Mouse (Mus musculus) midbrain, embryonic 11.5 days (tissue): ENCODE measurements at regions not wholly inside any gene's neighbourhood (a gene's known extent, or its start where the extent isn't known, plus 50 kb on each side); places are given as distances from the start of the nearest gene placed in this dataset.

Source experiments
- ATAC-seq: fragments of 200-750 bp; cut with Nextera tagmentation; 2 replicates; pipeline ENCODE4 v1.8.0; 2017; ENCODE audit warnings: moderate TSS enrichment, moderate library complexity; ENCODE audit not compliant: low FRiP score
- DNase-seq: peaks from one replicate; pipeline ENCODE4 v3.0.0; 2015; ENCODE audit warnings: low spot score; ENCODE audit errors: missing footprints
- H3K27ac ChIP-seq: fragments of 300-500 bp; sonication (generic); 2 replicates; pipeline ENCODE4 v1.5.1; 2014; ENCODE audit warnings: low read depth, low read length
- H3K27me3 ChIP-seq: fragments of 300-500 bp; sonication (generic); 2 replicates; pipeline ENCODE4 v1.6.1; 2014; ENCODE audit warnings: mild to moderate bottlenecking, low read length, moderate library complexity, mixed read lengths; ENCODE audit not compliant: control insufficient read depth, insufficient read depth
- H3K36me3 ChIP-seq: fragments of 300-500 bp; sonication (generic); 2 replicates; pipeline ENCODE4 v1.6.1; 2014; ENCODE audit warnings: mild to moderate bottlenecking, low read length, moderate library complexity, mixed read lengths; ENCODE audit not compliant: control insufficient read depth, insufficient read depth
- H3K4me1 ChIP-seq: fragments of 300-500 bp; sonication (generic); 2 replicates; pipeline ENCODE4 v1.6.1; 2014; ENCODE audit warnings: low read length; ENCODE audit not compliant: control insufficient read depth, insufficient read depth
- H3K4me2 ChIP-seq: fragments of 300-500 bp; sonication (generic); 2 replicates; pipeline ENCODE4 v1.6.1; 2014; ENCODE audit warnings: mild to moderate bottlenecking, moderate library complexity
- H3K4me3 ChIP-seq: fragments of 300-500 bp; sonication (generic); 2 replicates; pipeline ENCODE4 v1.5.1; 2014; ENCODE audit warnings: low read depth, low read length
- H3K9ac ChIP-seq: fragments of 300-500 bp; sonication (generic); 2 replicates; pipeline ENCODE4 v1.6.1; 2014; ENCODE audit warnings: low read length
- H3K9me3 ChIP-seq: fragments of 300-500 bp; sonication (generic); 2 replicates; pipeline ENCODE4 v1.6.1; 2016; ENCODE audit warnings: low read length; ENCODE audit not compliant: control insufficient read depth
- WGBS: fragments of 180-500 bp; shearing (Covaris S2); extraction: QIAGEN DNeasy Blood & Tissue Kit; methylation state at CpG from one replicate; pipeline ENCODE4 v1.1.7; 2014; 5-methylcytosine and 5-hydroxymethylcytosine counted together

DNA sequence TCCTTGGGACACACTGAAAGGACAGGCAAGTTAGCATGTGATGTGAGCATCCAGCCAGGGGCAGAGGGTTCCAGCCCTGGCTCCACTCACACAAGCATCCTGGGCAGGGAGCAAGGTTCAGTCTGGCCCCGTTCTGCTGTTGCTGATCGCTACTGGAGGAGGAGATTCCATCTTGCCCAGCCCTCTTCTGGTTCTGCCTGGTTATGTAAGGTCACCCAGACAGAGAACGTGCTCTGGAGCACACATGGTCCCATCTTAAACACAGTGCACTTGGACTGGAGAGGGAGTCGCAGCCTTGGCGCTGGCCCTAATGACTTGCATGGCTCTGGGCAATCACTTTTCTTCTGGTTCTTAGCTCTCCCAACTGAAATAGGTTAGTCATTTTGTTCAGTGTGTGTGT is 96.2 kb upstream of the Tnp1 start:
- no peak overlapping the region for H3K9ac ChIP-seq
- no peak overlapping the region for H3K27ac ChIP-seq
- H3K4me3 ChIP-seq = no peak overlapping the region
- WGBS = over 99% methylated on average over 5 of the region's 5 CpGs
- H3K4me2 ChIP-seq = no peak overlapping the region
- DNase-seq = peak; percentile 71
- H3K4me1 ChIP-seq = no peaks in the 10 kb centered on the region
- H3K9me3 ChIP-seq = no peaks in the 10 kb centered on the region
- no peak for ATAC-seq
- H3K27me3 ChIP-seq = no peaks in the 10 kb centered on the region
- H3K36me3 ChIP-seq = no peaks in the 10 kb centered on the region

DNA sequence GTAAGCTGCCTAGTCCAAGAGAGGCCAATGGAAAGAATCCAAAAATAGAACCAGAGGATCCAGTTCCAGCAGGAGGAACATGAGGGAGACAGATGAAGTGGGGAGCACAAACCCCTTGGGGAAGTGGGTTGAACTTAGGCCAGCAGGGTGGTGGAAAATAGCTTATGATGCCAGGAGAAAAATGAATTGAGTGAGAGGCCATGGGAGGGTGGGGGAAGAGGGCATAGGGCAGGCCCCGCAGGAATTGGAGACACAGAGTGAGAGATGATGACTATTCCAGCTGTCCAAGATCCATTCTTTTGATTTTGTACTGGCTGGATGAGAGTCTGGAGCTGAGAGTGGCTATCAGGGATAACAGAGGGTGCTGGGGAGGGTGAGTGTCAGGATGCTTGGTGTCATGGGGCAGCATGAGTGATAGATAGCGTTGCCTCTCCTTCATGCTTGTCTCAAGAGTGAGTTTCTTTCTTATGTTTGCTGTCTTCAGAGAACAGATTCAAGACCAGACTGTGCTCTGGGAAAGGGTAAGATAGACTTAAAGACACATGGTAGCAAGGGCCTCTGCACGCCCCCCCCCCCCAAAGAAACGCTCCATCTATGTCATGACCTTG is 90.3 kb upstream of the Tnp1 start:
- no peak overlapping the region for H3K27ac ChIP-seq
- no peak overlapping the region for H3K9ac ChIP-seq
- no peaks in the 10 kb centered on the region for H3K4me1 ChIP-seq
- DNase-seq (peak; percentile 57), ATAC-seq (no peak)
- no peaks in the 10 kb centered on the region for H3K27me3 ChIP-seq
- no peak overlapping the region for H3K4me3 ChIP-seq
- H3K9me3 ChIP-seq = no peaks in the 10 kb centered on the region
- H3K4me2 ChIP-seq = no peak overlapping the region
- 92% methylated on average over 4 of the region's 4 CpGs for WGBS
- H3K36me3 ChIP-seq = no peaks in the 10 kb centered on the region

DNA sequence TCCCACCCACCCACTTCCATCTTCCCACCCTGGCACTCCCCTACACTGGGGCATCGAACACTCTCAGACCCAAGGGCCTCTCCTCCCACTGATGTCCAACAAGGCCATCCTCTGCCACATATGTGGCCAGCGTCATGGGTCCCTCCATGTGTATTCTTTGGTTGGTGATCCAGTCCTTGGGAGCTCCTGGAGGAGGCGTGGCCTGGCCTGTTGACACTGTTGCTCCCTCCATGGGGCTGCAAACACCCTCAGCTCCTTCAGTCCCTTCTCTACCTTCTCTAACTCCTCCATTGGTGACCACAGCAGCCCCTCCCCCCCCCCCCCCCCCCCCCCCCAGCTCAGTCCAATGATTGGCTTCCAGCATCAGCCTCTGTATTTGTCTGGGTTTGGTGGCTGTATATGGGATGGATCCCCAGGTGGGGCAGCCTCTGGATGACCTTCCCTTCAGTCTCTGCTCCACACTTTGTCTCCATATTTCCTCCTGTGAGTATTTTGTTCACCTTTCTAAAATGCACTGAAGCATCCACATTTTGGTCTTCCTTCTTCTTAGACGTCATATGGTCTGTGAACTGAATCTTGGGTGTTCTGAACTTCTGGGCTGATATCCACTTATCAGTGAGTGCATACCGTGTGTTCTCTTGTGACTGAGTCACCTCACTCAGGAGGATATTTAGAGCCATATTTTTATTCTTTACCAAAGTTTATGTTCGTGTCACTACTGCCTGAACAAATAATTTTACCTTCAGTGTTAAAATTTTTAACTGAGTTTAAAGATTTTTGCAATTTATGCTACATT is 82.1 kb upstream of the Tnp1 start:
- H3K9ac ChIP-seq = no peak overlapping the region
- no peaks in the 10 kb centered on the region for H3K36me3 ChIP-seq
- H3K4me2 ChIP-seq = no peak overlapping the region
- whole genome bisulfite sequencing = 85% methylated on average over 6 of the region's 6 CpGs
- H3K4me1 ChIP-seq = no peaks in the 10 kb centered on the region
- H3K4me3 ChIP-seq = no peak overlapping the region
- no peak overlapping the region for H3K27ac ChIP-seq
- H3K27me3 ChIP-seq = no peaks in the 10 kb centered on the region
- ATAC-seq (no peak), DNase-seq (no peak)
- peaks cover 4% of the 10 kb centered on the region; the same call in 1 of the 2 replicates for H3K9me3 ChIP-seq

DNA sequence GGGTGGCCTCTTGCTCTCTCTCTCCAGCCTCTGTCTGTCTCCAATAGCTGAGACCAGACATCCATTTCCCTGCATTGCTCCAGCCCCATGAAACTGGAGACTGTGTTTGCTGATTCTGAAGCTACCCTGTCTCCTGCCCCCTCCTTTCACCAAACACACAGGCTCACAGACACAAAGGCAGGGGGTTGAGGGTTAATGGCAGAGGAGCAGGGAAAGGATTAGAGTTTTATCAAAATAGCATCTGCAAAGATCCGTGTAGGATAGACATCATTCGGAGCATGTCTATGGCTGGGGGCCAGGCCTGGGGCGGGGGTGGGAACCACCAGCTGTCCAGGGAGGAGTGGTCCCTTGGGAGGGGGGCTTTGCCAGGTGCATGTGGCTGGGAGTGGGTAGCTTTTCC is 73.9 kb upstream of the Tnp1 start:
- H3K4me2 ChIP-seq = no peak overlapping the region
- H3K4me1 ChIP-seq = peaks cover 14% of the 10 kb centered on the region
- no peaks in the 10 kb centered on the region for H3K27me3 ChIP-seq
- H3K36me3 ChIP-seq = no peaks in the 10 kb centered on the region
- WGBS = 12% methylated on average over 3 of the region's 3 CpGs
- H3K9ac ChIP-seq = peak overlapping the region; percentile 25; the same call in 1 of the 2 replicates
- H3K27ac ChIP-seq = peak overlapping the region; percentile 15; the same call in 1 of the 2 replicates
- no peak overlapping the region for H3K4me3 ChIP-seq
- DNase-seq (peak; percentile 92), ATAC-seq (peak; percentile 78)
- H3K9me3 ChIP-seq = no peaks in the 10 kb centered on the region

DNA sequence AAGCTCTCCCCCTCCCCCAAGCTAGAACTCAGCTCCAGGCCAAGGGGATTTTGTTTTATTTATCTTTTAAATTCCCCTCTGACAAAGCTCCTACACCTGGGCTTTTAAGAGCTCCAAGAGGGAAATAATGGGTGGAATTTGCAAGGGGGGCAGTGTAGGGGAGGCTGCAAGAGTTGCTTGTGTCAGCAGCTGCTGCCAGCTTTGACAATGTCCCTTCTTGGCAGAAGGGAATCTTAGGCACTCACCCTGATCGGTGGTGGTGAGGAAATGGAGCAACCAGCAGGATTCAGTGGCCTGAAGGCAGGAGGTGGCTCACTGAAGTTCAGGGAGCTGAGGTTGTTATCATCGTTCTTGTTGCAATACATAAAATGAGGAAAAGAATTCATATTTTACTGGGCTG is 72.8 kb upstream of the Tnp1 start:
- H3K4me1 ChIP-seq = peaks cover 14% of the 10 kb centered on the region
- H3K27ac ChIP-seq = no peak overlapping the region
- ATAC-seq (no peak), DNase-seq (no peak)
- H3K9ac ChIP-seq = no peak overlapping the region
- no peak overlapping the region for H3K4me2 ChIP-seq
- H3K4me3 ChIP-seq = no peak overlapping the region
- H3K36me3 ChIP-seq = no peaks in the 10 kb centered on the region
- H3K9me3 ChIP-seq = no peaks in the 10 kb centered on the region
- 32% methylated on average over 2 of the region's 2 CpGs for WGBS
- no peaks in the 10 kb centered on the region for H3K27me3 ChIP-seq

- Histone ChIP-seq H3K4me1 (peaks cover 12% of the 10 kb centered on the region), H3K9ac (no peak overlapping the region), H3K9me3 (no peaks in the 10 kb centered on the region), H3K27ac (no peak overlapping the region), H3K36me3 (no peaks in the 10 kb centered on the region), H3K27me3 (no peaks in the 10 kb centered on the region), H3K4me3 (no peak overlapping the region), H3K4me2 (no peak overlapping the region)
- DNase-seq = no peak
- WGBS = 18% methylated on average over 2 of the region's 2 CpGs
- no peak for ATAC-seq
These were observed 69.2 kb upstream of the Tnp1 start for GRCm38 (mm10) chr1:73084946-73085345.

GRCm38 (mm10) chr1:73083396-73083795 is 67.7 kb upstream of the Tnp1 start:
- H3K4me2 ChIP-seq = no peak overlapping the region
- no peaks in the 10 kb centered on the region for H3K36me3 ChIP-seq
- H3K27me3 ChIP-seq = no peaks in the 10 kb centered on the region
- 88% methylated on average over 3 of the region's 3 CpGs for WGBS
- DNase-seq (peak; percentile 65), ATAC-seq (no peak)
- no peaks in the 10 kb centered on the region for H3K9me3 ChIP-seq
- no peak overlapping the region for H3K9ac ChIP-seq
- H3K4me1 ChIP-seq = peaks cover 2% of the 10 kb centered on the region; the same call in 1 of the 2 replicates
- H3K27ac ChIP-seq = no peak overlapping the region
- no peak overlapping the region for H3K4me3 ChIP-seq

DNA sequence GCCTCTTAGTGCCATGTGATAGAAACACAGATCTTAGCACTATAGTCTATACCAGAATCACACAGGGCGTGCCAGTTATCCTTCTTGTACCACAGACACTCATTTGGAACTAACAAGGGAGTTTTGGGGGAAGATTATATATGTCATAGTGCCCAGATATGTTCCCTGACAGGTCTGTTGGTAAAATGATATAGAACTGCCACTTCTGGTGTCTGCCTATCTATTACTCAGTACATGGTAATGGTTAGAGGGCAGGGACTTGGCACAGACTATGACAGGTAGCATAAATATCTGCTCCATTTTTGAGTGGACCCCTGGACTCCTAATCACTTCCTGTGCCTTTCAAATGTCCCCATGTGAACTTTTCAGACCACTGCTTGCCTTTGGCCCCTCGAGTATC is 63.8 kb upstream of the Tnp1 start:
- WGBS = 89% methylated on average over 2 of the region's 2 CpGs

DNA sequence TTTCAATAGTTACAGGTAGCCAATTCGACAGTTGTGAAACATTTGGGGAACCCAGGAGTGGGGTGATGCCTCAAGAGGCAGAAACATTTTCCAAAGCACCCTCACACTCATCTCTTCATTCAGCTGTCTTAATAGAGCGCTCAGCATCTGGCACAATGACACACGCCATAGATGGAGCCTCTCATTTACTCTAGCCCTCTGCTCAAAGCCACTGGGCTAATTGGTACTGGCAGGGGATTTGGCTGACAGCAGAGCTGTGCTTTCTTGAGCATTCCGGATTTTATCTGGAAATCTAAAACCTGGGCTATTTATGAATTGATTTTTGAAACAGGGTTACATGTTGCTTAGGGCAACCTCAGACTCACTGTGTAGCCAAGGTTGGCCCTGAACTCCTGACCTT is 61.4 kb upstream of the Tnp1 start:
- no peaks in the 10 kb centered on the region for H3K9me3 ChIP-seq
- H3K27me3 ChIP-seq = no peaks in the 10 kb centered on the region
- ATAC-seq (no peak), DNase-seq (peak; percentile 60)
- H3K4me1 ChIP-seq = no peaks in the 10 kb centered on the region
- H3K9ac ChIP-seq = no peak overlapping the region
- H3K4me2 ChIP-seq = no peak overlapping the region
- no peak overlapping the region for H3K4me3 ChIP-seq
- WGBS = 86% methylated on average over 4 of the region's 4 CpGs
- no peaks in the 10 kb centered on the region for H3K36me3 ChIP-seq
- no peak overlapping the region for H3K27ac ChIP-seq

More for the DNA sequence above, 63.8 kb upstream of the Tnp1 start:
- no peaks in the 10 kb centered on the region for H3K36me3 ChIP-seq
- H3K9me3 ChIP-seq = no peaks in the 10 kb centered on the region
- no peaks in the 10 kb centered on the region for H3K27me3 ChIP-seq
- no peak overlapping the region for H3K4me3 ChIP-seq
- no peak for DNase-seq
- H3K27ac ChIP-seq = no peak overlapping the region
- H3K4me1 ChIP-seq = no peaks in the 10 kb centered on the region
- no peak overlapping the region for H3K4me2 ChIP-seq
- ATAC-seq = no peak
- H3K9ac ChIP-seq = no peak overlapping the region
